Mouse (Mus musculus) right cerebral cortex, postnatal 36 days (tissue): ENCODE results near the gene Unc93a2.
A peak's percentile ranks its signal among the peaks of the same experiment; 100 is the strongest.
"Not testable (repeated sequence)": the region's sequence is repeated elsewhere in the genome, so short reads cannot be mapped to it uniquely, and the experiment has no call there.

Experiments used
- DNase-seq, 2 experiments: peaks; one replicate each; pipeline ENCODE4 v3.0.0; 2022; ENCODE audit warnings: low spot score in 2 of 2, mixed read lengths in 1 of 2

Gene Unc93a2

GRCm38 (mm10) chr17:7385364-7385763, at the start of gene Unc93a2:
Unc93a2 (minus strand) TSS chr17:7385464.
- DNase-seq = not testable (repeated sequence)

GRCm38 (mm10) chr17:7434121-7434520, 48.9 kb upstream of the Unc93a2 start:
- DNase-seq = not testable (repeated sequence)

- DNase-seq = not testable (repeated sequence)
Observed at GRCm38 (mm10) chr17:7430210-7430631, 45.0 kb upstream of the Unc93a2 start.

GRCm38 (mm10) chr17:7420191-7420973, 35.1 kb upstream of the Unc93a2 start:
- peak in 1 of 2 experiments; percentile 11 for DNase-seq

- DNase-seq = not testable (repeated sequence)
Observed at GRCm38 (mm10) chr17:7414601-7415310, 29.5 kb upstream of the Unc93a2 start.

GRCm38 (mm10) chr17:7413336-7413735, 28.1 kb upstream of the Unc93a2 start:
- DNase-seq = not testable (repeated sequence)

GRCm38 (mm10) chr17:7399770-7400169, 14.5 kb upstream of the Unc93a2 start:
- not testable (repeated sequence) for DNase-seq

GRCm38 (mm10) chr17:7398198-7398847, 13.1 kb upstream of the Unc93a2 start:
- DNase-seq = not testable (repeated sequence)

GRCm38 (mm10) chr17:7397079-7397478, 11.8 kb upstream of the Unc93a2 start:
- DNase-seq = not testable (repeated sequence)

- DNase-seq = not testable (repeated sequence)
Observed at GRCm38 (mm10) chr17:7396288-7396687, 11.0 kb upstream of the Unc93a2 start.

- DNase-seq = not testable (repeated sequence)
Observed at GRCm38 (mm10) chr17:7395671-7396070, 10.4 kb upstream of the Unc93a2 start.

- DNase-seq = not testable (repeated sequence)
Observed at GRCm38 (mm10) chr17:7395116-7395515, 9.9 kb upstream of the Unc93a2 start.

- DNase-seq = not testable (repeated sequence)
Observed at GRCm38 (mm10) chr17:7389898-7390297, 4.6 kb upstream of the Unc93a2 start.

GRCm38 (mm10) chr17:7388958-7389356, 3.7 kb upstream of the Unc93a2 start:
- not testable (repeated sequence) for DNase-seq

- not testable (repeated sequence) for DNase-seq
Observed at GRCm38 (mm10) chr17:7388341-7388957, 3.2 kb upstream of the Unc93a2 start.

- DNase-seq = not testable (repeated sequence)
Observed at GRCm38 (mm10) chr17:7386016-7386415, 752 bp upstream of the Unc93a2 start.

GRCm38 (mm10) chr17:7383167-7384143, 1.8 kb downstream of the Unc93a2 start:
- not testable (repeated sequence) for DNase-seq

- not testable (repeated sequence) for DNase-seq
Observed at GRCm38 (mm10) chr17:7382711-7383110, 2.6 kb downstream of the Unc93a2 start.

- DNase-seq = not testable (repeated sequence)
Observed at GRCm38 (mm10) chr17:7377907-7378306, 7.4 kb downstream of the Unc93a2 start.

- not testable (repeated sequence) for DNase-seq
Observed at GRCm38 (mm10) chr17:7376951-7377700, 8.1 kb downstream of the Unc93a2 start.
